Mouse (Mus musculus) embryo, embryonic 9.5 days (tissue): Measurements from ENCODE around the gene Ap1b1.
"Not testable (repeated sequence)": the region's sequence is repeated elsewhere in the genome, so short reads cannot be mapped to it uniquely, and the experiment has no call there.

Experiments
- DNase-seq: peaks from one replicate; pipeline ENCODE4 v3.0.0-alpha.2; 2017; ENCODE audit errors: extremely low spot score

Gene Ap1b1

GRCm38 (mm10) chr11:5062326-5062725 is 75.7 kb downstream of the Ap1b1 start:
- DNase-seq, result no peak

GRCm38 (mm10) chr11:5062860-5063505 is 76.4 kb downstream of the Ap1b1 start:
- DNase-seq, result no peak

- DNase-seq, result no peak
Observed at GRCm38 (mm10) chr11:5063561-5064281, 77.1 kb downstream of the Ap1b1 start.

- no peak for DNase-seq
Observed at GRCm38 (mm10) chr11:5064282-5065055, 77.8 kb downstream of the Ap1b1 start.

- DNase-seq, result peak; percentile 91
Observed at GRCm38 (mm10) chr11:5065056-5065821, 78.6 kb downstream of the Ap1b1 start, which contains the start of gene Gas2l1. TSS of gene Gas2l1 (minus strand) at chr11:5065327.

GRCm38 (mm10) chr11:5067063-5067462 is 80.4 kb downstream of the Ap1b1 start:
- no peak for DNase-seq

GRCm38 (mm10) chr11:5068126-5068971 is 81.7 kb downstream of the Ap1b1 start:
- no peak for DNase-seq

- DNase-seq, result peak; percentile 40
Observed at GRCm38 (mm10) chr11:5074882-5075281, 88.3 kb downstream of the Ap1b1 start.

GRCm38 (mm10) chr11:5075760-5076159 is 89.1 kb downstream of the Ap1b1 start:
- no peak for DNase-seq

GRCm38 (mm10) chr11:5076843-5077242 is 90.2 kb downstream of the Ap1b1 start:
- DNase-seq, result not testable (repeated sequence)

- DNase-seq, result no peak
Observed at GRCm38 (mm10) chr11:5089147-5089546, 102.5 kb downstream of the Ap1b1 start.

- DNase-seq, result no peak
Observed at GRCm38 (mm10) chr11:5091706-5092105, 105.1 kb downstream of the Ap1b1 start.
